Mouse (Mus musculus) kidney, adult 2 months (tissue): Measurements from ENCODE around the gene Dpp9.

Source experiments
- CTCF ChIP-seq: fragments of 200-500 bp; conservative IDR thresholded peaks from 2 replicates; pipeline ENCODE4 v1.5.1; 2011; ENCODE audit warnings: low read depth, mild to moderate bottlenecking, control low read depth, low read length, moderate library complexity, mixed read lengths; ENCODE audit not compliant: insufficient read depth, insufficient read length
- POLR2A ChIP-seq: fragments of 200-500 bp; IDR thresholded peaks from one replicate; pipeline ENCODE4 v1.6.1; 2011; ENCODE audit warnings: low read depth, low read length, control low read depth

- TF ChIP-seq CTCF (no peak), POLR2A (no peak)
Observed at GRCm38 (mm10) chr17:56171456-56171855, 47.2 kb downstream of the Dpp9 start.
